Mouse (Mus musculus): ENCODE measurements around the gene Tmem123.

Tmem123 gene

DNA sequence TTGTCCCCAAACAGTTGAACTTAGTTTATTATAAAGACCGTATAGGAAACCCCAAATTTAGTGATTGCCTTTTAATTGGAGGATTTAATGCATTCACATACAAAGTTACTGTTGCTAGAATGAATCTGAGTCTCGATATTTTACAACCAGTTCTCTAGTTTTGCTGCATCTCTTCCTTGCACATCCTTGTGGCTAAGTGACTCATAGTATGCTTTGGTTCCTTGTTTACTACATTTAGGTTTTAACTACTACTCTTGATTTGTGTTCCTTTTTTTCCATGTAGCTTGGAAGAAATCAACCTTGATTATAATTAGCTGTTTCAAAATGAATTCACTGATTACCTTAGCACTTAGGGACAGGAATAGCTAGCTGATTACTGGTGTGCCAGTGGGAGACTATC, 11.2 kb downstream of the Tmem123 start:
- DNase-seq (ENCODE audit: low read depth, low spot score): no peak

DNA sequence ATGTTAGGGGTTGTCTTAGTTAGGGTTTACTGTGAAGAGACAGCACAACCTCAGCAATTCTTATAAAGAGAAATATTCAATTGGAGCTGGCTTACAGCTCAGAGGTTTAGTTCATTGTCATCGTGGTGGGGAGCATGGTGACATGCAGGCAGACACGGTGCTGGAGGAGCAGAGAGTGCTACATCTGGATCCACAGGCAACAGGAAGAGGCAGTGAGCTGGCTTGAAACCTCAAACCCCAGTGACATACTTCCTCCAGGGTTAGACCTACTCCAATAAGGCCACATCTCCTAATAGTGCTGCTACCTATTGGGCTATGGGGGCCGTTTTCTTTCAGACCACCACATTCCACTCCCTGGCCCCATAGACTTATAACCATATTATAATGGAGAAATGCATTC, 12.1 kb downstream of the Tmem123 start:
- DNase-seq (ENCODE audit: low read depth, low spot score): no peak

DNA sequence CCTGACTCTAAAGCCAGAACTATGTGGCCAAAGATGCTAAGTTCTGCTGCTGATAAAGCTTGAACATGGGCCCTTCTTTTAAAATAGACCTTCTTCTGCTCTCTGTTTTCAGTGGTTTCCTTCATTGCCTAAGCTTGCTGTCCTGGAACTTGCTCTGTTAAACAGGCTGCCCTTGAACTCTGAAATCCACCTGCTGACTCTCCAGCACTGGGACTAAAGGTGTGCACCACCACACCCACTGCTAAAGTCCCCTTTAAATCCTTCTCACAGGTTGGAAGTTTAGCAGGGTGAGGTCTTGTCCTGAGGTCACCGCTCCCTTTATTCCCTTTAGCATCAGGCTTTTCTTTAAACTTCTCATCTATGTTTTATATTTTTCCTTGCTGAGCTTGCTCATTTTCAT, 13.1 kb downstream of the Tmem123 start:
- no peak for DNase-seq (ENCODE audit: low read depth, low spot score)

DNA sequence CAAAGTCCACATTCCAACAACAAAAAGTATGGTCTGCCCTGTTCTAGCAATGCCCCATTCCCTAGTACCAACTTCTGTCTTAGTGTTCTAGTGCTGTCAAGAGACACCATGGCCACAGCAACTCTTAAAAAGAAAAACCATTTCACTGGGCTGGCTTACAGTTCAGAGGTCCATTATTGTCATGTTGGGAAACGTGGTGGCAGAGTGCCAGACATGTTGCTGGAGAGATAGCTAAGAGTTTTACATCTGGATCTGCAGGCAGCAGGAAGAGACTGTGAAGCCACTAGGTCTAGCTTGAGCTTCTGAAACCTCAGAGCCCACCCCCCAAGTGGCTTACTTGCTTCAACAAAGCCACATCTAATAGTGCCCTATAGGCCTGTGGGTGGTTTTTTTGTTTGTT, 13.8 kb downstream of the Tmem123 start:
- no peak for DNase-seq (ENCODE audit: low read depth, low spot score)

DNA sequence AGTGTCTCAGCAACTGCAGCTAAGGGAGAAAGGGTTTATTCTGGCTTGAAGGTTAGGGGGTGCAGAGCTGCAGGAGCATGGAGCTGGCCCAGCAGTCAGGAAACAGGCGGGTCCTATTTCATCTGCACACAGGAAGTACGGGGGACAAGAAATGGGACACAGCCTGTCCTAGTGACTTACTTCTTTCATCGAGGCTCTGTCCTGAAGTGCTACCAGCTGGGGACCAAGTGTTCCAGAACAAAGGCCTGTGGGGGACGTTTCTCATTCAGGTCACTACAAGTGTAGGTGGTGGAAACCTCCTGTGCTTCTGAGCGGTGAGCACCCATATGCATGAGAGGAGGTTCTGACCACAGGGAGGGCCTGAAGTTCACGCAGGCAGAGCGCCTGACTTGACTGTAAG, 14.9 kb downstream of the Tmem123 start:
- DNase-seq (ENCODE audit: low read depth, low spot score): no peak

DNA sequence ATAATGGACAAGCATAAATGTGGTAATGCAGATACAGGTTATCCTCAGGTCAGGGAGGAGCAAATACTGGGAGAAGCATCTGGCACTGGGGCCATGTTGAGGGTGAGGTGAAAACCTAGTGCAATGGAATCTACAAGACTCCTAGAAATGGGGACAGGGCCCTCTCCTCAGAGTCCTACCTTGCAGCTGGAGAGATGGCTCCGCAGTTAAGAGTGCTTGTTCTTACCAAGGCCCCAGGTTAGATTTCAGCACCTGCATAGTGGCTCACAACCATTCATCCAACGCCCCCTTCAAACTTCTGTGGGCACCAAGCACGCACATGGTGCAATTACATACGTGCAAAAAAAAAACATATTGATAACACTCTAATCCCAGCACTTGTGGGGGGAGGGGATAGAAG, 15.9 kb downstream of the Tmem123 start:
- no peak for DNase-seq (ENCODE audit: low read depth, low spot score)

DNA sequence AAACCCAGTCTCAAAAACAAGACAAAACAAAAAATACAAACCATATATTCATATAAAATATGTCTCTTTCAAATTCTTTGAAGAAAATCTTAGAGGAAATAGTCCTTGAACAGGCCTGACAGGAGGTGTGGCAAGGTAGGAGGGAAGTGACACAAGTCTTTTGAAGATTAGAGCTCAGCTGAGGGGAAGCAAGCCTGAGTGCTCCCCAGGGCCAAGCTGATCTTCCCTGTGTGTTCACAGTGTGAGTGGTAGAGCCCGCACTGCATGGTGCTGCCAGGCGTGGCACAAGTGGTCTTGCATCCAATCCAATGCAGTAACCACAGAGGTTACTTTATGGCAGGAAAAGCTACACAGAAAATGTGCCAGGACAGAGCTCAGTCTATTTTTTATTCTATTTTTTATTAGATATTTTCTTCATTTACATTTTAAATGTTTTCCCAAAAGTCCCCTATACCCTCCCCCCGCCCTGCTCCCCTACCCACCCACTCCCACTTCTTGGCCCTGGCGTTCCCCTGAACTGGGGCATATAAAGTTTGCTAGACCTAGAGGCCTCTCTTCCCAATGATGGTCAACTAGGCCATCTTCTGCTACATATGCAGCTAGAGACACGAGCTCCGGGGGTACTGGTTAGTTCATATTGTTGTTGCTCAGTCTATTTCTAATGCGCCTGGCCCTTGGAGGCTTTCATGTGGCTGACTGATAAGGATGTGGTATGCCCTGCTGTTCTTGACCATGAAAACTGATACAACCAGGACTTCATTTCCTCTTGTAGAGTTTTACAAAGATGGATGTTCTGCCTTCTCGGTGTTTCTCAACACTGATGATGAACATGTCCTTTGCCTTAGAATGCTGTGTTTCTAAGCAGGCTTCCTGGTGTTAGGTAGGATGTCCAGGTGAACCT, 16.7 kb downstream of the Tmem123 start:
- no peak for DNase-seq (ENCODE audit: low read depth, low spot score)

DNA sequence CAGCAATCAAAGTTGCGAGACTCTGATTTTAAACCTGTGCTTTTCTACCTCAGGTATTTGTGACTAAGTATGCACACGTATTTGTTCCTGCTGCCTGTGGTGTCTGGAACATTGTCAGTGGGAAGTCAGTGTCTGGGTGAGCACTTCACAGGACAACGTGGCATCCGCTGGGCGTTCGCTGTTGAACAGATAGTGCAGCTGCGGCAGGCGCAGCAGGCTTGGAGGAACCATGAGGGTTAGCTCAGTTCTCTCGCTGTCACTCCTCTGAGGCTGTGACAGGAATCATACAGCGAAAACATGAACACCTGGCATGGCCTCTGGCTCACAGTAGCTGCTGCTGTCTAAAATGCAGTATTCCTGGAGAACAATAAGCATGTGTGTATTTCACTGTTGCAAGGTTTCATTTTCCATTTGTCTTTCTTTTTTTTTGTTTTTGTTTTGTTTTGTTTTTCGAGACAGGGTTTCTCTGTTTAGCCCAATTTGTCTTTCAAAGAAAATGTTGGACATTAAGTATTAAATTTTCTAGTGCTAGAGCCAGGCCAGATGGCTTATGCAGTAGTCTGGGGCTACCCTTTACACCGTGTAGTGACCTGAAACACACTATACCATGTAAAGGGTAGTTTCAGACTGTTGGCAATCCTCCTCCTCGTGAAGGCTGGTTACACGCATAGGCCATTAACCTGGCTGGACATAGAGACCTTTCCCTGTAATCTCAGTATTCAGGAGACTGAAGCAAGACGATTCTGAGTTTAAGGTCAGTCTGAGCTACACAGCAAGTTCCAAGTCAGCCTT, 20.2 kb downstream of the Tmem123 start:
- no peak for DNase-seq (ENCODE audit: low read depth, low spot score)

DNA sequence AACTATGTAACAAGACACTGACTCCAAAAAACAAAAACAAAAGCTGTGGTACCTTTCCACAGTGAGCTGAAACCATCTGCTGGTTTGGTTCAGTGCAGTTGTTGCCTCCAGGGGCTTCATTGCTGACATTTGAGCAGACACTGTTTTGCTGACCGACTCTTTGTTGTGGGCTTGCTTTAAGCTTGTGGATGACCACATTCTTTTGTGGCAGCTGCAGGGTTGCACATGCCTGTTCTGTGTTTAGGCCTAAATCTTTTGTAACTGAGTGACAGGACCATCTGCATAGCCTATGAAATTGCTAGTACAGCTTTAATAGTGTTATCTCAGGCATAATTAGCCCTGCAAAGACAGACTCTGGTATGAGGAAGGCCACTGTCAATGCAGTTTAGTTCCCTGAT, 20.8 kb downstream of the Tmem123 start:
- DNase-seq (ENCODE audit: low read depth, low spot score): no peak

DNA sequence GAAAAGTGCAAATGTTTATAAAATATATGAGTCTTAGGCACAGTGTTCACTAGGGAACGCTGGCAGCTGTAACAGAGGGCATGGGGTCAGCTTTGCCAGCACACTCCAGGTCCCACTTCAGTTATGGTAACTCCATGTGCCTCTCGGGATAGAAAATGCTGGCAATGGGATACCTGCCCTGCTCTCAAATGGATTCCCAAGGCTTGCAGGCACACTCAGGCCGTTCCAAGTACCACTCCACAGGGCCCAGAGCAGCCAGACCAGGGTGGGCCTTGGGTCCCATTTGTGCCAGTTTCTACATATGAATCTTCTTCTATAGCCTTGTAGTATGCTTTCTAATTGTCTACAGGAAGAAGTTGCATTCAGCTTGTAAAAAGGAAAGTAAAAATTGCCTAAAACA, 21.6 kb downstream of the Tmem123 start:
- DNase-seq (ENCODE audit: low read depth, low spot score): no peak

DNA sequence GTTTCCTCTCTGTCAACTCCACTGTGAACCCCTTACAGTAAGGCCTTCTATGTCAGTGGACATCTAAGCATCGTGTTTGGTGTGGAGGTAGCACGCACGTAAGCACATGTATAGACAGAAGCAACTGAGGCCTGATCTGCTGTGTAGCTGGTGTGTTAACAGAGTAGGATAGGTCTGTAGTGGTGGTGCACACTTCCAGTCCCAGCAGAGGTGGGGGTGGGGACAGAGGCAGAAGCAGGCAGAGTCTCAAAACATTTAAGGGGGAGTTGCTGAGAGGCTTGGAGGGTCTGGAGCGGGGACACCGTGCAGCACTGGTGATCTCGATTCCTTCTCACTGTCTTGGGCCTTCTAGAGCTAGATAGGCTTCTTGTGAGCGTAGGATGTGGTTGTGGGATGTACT, 22.2 kb downstream of the Tmem123 start:
- no peak for DNase-seq (ENCODE audit: low read depth, low spot score)

DNA sequence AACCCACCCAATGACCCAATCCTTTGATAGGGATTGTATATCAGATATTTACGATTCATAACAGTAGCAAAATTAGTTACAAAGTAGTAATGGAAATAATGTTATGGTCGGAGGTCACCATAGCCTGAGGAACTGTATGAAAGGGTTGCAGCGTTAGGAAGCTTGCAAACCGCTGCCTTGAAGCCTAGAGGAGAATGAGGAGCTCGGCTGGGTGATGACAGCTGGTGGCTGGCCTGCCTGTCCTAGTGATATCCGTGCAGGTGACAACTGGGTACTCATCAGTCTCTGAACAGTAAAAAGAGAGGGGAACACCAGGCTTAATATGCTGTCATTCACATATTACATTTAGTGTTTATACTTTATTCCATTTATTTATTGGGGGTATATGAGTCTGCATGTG, 24.6 kb downstream of the Tmem123 start:
- no peak for DNase-seq (ENCODE audit: low read depth, low spot score)

DNA sequence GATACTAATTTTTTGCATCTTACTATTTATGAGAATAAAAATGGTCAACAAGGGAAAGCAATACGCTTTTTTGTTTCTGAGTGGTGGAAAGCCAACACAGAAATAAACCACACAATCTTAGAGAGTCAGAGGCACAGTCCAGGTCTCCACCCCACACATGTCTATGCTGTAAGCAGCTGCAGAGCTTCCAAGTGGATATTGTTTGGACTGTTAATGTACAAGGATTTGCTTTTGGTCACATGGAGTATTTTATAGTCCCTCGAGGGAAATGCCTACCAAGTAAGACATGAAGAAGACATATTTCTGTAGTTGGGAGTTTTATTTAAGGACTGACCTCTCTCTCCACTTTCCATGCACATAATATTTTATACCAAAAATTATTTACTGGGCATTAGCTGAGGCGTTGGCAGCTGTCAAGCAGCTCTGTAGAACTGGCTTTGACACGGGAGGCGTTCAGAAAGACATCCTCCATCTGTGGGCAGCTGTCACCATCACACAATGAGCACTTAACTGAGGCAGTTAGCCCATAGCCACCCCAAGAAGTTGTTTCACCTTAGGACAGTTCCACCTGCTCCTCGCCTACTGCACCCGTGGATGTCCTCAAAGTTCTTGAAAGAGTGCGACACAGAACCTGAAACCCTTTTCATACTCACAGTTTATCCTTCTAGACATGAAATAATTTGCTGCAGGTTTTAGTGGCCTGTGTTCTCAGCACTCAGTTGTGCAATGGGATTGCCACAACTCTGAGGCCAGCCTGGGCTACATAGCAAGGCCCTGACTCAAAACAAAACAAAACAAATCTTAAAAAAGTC, 26.1 kb downstream of the Tmem123 start:
- no peak for DNase-seq (ENCODE audit: low read depth, low spot score)

DNA sequence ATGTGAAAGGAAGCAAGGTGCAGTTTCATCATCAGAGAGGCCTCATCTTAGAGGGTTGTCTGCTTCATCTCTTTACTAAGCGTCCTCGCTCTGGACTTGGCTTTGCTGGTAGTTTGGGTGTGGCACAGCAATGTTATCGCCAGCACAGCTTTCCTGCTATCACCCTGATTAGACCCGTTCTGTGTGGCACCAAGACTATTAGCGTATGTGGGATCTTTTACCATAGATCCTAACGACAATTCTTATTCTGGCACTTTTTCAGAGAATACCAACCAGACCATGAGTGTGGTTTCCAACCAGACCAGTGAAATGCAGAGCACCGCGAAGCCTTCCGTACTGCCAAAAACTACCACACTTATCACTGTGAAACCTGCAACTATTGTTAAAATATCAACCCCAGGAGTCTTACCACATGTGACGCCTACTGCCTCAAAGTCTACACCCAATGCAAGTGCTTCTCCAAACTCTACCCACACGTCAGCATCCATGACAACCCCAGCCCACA, 26.8 kb downstream of the Tmem123 start:
- no peak for DNase-seq (ENCODE audit: low read depth, low spot score)

DNA sequence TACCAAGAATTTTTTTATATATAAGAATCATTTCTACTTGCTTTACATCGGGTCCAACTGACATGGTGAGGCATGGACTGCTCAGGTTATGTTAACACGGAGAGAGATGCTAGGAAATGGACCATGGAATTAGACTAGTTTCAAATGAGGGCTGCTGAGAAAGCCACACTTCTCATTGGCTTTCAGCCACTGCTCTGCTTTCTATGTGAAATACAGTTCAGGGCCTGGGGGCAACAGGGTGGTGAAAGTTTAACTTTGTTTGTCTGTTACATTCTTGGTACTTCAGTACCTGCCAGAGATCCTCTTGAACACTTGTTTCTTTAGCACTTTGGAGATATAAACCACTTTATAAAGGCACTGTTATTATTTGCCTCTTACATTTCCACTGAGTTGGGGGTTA, 29.7 kb downstream of the Tmem123 start:
- no peak for DNase-seq (ENCODE audit: low read depth, low spot score)

DNA sequence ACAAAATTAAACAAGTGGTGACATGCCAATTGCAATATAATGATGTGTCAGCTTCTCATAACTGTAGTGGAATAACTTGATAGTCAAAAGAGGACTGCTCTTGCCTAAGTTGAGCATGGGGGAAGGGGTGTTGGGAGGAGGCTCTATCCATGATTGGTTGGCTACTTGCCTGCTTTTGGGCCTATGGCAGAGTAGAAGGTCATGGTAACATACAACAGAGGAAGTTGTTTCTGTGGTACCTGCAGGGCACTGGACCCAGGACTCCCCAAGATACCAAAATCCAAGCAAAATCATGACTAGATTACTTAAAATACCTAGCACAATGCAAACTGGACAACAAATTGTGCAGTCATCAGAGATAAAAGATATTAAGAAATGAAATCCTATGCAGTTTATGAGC, 31.7 kb downstream of the Tmem123 start:
- DNase-seq (ENCODE audit: low read depth, low spot score): no peak

DNA sequence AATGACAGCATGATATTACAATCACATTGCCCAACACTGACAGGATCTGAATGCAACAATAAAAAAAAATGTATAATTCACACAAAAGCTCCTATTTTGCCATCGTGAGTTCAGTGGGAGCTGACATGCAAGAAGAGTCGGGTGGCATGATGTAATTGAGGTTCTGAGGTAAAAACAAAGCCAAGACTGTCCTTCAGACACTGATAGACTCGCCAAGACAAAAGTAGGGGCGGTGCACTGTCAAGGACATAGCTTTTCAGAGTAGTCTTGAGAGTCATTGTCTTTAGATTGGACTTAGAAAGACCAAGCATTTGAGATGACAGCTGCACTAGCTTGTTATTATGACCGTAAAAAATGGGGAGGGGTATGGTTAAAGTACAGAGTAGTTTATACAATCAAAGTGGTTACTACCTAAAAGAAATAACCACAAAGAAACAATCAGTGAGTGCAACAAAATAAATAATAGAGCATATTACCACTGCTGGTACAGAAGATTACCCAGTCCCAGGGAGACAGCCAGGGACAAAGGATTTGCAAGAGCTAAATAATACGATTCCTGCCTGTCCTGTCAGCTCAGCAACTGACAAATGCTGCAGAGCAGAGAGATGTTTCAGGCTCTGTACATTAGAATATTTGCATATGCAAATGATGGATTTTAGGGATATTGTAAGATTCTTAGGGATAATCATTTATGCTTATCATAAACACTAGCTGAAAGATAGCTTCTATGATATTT, 32.5 kb downstream of the Tmem123 start:
- DNase-seq (ENCODE audit: low read depth, low spot score): no peak

DNA sequence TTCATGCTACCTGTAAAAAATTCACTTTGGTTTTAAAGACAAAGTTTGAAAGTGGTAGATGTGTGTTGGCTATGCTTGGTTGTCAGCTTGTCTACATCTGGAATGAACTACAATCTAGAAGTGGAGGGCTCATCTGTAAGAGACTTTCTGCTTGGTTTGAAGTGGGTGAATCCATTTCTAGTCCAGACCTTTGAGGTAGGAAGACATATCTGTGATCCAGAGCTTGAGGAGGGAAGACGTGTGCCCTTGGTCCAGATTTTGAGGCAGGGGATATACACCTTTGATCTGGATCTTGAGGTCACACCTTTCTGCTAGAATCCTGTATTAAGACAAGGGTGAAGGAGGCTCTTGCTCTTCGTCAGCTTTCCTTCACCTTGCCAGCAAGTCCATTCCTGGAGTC, 33.7 kb downstream of the Tmem123 start:
- DNase-seq (ENCODE audit: low read depth, low spot score): no peak

DNA sequence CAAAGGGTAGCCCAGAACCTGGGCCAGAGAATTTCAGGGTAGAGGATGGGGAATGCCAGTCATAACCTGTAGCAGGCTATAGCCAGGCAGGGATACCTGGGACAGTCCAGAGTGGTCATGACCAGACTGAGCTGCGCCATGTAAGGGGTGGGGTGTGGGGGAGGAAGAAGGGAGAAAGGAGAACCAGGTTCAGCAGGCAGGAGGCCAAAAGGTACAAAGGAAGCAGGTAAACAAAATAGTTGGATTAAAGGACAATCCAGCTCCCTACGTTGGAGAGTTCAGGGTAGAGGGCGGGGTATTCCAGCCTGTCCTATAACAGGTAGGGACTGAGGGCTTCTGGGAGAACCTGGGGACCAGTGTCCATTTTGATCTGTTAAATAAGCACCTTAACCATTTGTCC, 34.7 kb downstream of the Tmem123 start:
- DNase-seq (ENCODE audit: low read depth, low spot score): no peak

DNA sequence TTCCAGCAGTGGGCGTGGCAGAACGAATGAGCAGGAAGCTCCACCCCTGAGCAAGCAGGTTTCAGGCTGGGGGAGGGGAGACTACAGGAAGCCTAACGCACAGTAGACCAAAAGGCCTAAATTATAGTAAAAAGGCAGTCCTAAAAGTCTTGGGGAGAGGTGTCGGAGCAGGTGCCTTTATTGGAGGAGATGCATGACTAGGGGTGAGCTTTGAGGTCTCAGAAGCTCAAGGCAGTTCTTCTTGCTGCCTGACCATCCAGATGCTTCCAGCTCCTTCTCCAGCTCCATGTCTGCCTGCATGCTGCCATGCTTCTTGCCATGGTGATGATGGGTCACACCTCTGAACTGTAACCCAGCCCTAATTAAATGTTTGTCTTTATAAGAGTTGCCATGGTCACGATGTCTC, 41.3 kb downstream of the Tmem123 start:
- no peak for DNase-seq (ENCODE audit: low read depth, low spot score)

DNA sequence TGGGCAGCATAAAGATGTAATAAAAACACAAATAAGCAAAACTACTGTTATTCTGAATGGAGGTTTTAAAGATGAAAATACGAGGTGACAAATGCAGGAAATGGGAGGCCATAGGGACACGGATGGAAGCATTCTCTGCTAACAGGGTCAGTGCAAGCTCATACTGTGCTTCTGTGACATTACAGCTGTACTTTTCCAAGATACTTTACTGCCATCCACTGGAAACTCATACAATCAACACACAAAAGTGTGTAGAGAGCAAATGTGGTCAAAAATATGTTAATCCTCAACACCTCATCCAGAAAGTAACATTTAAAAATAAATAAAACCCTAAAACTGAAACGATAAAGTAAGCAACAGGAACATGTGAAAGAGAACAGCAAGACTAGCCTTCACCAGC, 58.9 kb downstream of the Tmem123 start:
- no peak for DNase-seq (ENCODE audit: low read depth, low spot score)
